Mouse (Mus musculus) forebrain, embryonic 13.5 days (tissue): ENCODE measurements around the gene Pdzd2. TPM values are rescaled to one million over a fixed set of nuclear protein-coding genes. Genes with fewer than 3 reads are reported as not detected.

Experiments
- ATAC-seq: fragments of 200-750 bp; cut with Nextera tagmentation; 2 replicates; pipeline ENCODE4 v1.8.0; 2017
- H3K27ac ChIP-seq: fragments of 300-500 bp; sonication (generic); 2 replicates; pipeline ENCODE4 v1.5.1; 2015; ENCODE audit warnings: inconsistent platforms, mild to moderate bottlenecking, moderate library complexity
- H3K27me3 ChIP-seq: fragments of 300-500 bp; sonication (generic); 2 replicates; pipeline ENCODE4 v1.6.1; 2015; ENCODE audit warnings: mild to moderate bottlenecking, inconsistent platforms
- H3K36me3 ChIP-seq: fragments of 300-500 bp; sonication (generic); 2 replicates; pipeline ENCODE4 v1.6.1; 2015; ENCODE audit warnings: mild to moderate bottlenecking, inconsistent platforms; ENCODE audit not compliant: poor library complexity, severe bottlenecking
- H3K4me1 ChIP-seq: fragments of 300-500 bp; sonication (generic); 2 replicates; pipeline ENCODE4 v1.6.1; 2015; ENCODE audit warnings: inconsistent platforms
- H3K4me2 ChIP-seq: fragments of 300-500 bp; sonication (generic); 2 replicates; pipeline ENCODE4 v1.6.1; 2015; ENCODE audit warnings: inconsistent platforms, mild to moderate bottlenecking, moderate library complexity
- H3K4me3 ChIP-seq: fragments of 300-500 bp; sonication (generic); 2 replicates; pipeline ENCODE4 v1.5.1; 2015; ENCODE audit warnings: mild to moderate bottlenecking, inconsistent platforms
- H3K9ac ChIP-seq: fragments of 300-500 bp; sonication (generic); 2 replicates; pipeline ENCODE4 v1.6.1; 2015; ENCODE audit warnings: mild to moderate bottlenecking, inconsistent platforms
- H3K9me3 ChIP-seq: fragments of 300-500 bp; sonication (generic); replicated peaks from 2 replicates; pipeline ENCODE4 v1.6.1; 2016; ENCODE audit warnings: inconsistent platforms
- WGBS: fragments of 180-500 bp; shearing (Covaris S2); methylation state at CpG from one replicate; pipeline ENCODE4 v1.1.7; 2015; 5-methylcytosine and 5-hydroxymethylcytosine counted together
- polyA plus RNA-seq: library from polyadenylated mRNA; unstranded; fragments of >200 nt; fragmentation: Nextera tagmentation; extraction: Ambion mirVana; gene quantifications from 2 replicates; pipeline ENCODE4 v1.2.1, GENCODE M21; 2015

Gene Pdzd2
- polyA plus RNA-seq, 1 experiment from 2014 or later, result 5.5 TPM

GRCm38 (mm10) chr15:12507523-12507922 is 232.2 kb downstream of the Pdzd2 start:
- no peak overlapping the region for H3K27ac ChIP-seq
- no peak for ATAC-seq
- 74% methylated on average over 4 of the region's 4 CpGs for WGBS

GRCm38 (mm10) chr15:12506514-12506913 is 233.2 kb downstream of the Pdzd2 start:
- Histone ChIP-seq H3K27ac (no peak overlapping the region), H3K4me3 (no peak overlapping the region), H3K4me1 (peaks cover 13% of the 10 kb centered on the region), H3K9ac (no peak overlapping the region), H3K9me3 (no peaks in the 10 kb centered on the region), H3K4me2 (no peak overlapping the region), H3K27me3 (no peaks in the 10 kb centered on the region), H3K36me3 (no peaks in the 10 kb centered on the region)
- WGBS, result 72% methylated on average over 10 of the region's 10 CpGs
- no peak for ATAC-seq

More at GRCm38 (mm10) chr15:12507523-12507922, 232.2 kb downstream of the Pdzd2 start:
- no peaks in the 10 kb centered on the region for H3K27me3 ChIP-seq
- no peak overlapping the region for H3K9ac ChIP-seq
- H3K36me3 ChIP-seq, result no peaks in the 10 kb centered on the region
- H3K4me1 ChIP-seq, result peaks cover 11% of the 10 kb centered on the region
- H3K4me2 ChIP-seq, result no peak overlapping the region
- H3K9me3 ChIP-seq, result no peaks in the 10 kb centered on the region
- H3K4me3 ChIP-seq, result no peak overlapping the region

GRCm38 (mm10) chr15:12506085-12506484 is 233.6 kb downstream of the Pdzd2 start:
- no peak overlapping the region for H3K9ac ChIP-seq
- H3K4me2 ChIP-seq, result no peak overlapping the region
- no peak overlapping the region for H3K27ac ChIP-seq
- no peaks in the 10 kb centered on the region for H3K36me3 ChIP-seq
- no peak overlapping the region for H3K4me3 ChIP-seq
- peaks cover 18% of the 10 kb centered on the region for H3K4me1 ChIP-seq
- H3K27me3 ChIP-seq, result no peaks in the 10 kb centered on the region
- WGBS, result 31% methylated on average over 4 of the region's 4 CpGs
- no peaks in the 10 kb centered on the region for H3K9me3 ChIP-seq
- 0 out of 2 replicates have a peak, but pooled peaks have one; percentile 16 for ATAC-seq

- WGBS, result 68% methylated on average over 11 of the region's 11 CpGs
- no peak overlapping the region for H3K27ac ChIP-seq
- no peak for ATAC-seq
Observed at GRCm38 (mm10) chr15:12505556-12505955, 234.2 kb downstream of the Pdzd2 start.

GRCm38 (mm10) chr15:12503907-12504306 is 235.8 kb downstream of the Pdzd2 start:
- H3K4me3 ChIP-seq, result no peak overlapping the region
- no peak for ATAC-seq
- no peaks in the 10 kb centered on the region for H3K27me3 ChIP-seq
- H3K27ac ChIP-seq, result no peak overlapping the region
- WGBS, result 94% methylated on average over 9 of the region's 9 CpGs
- no peak overlapping the region for H3K9ac ChIP-seq
- no peaks in the 10 kb centered on the region for H3K36me3 ChIP-seq
- peaks cover 24% of the 10 kb centered on the region for H3K4me1 ChIP-seq
- no peak overlapping the region for H3K4me2 ChIP-seq
- H3K9me3 ChIP-seq, result no peaks in the 10 kb centered on the region

More at GRCm38 (mm10) chr15:12505556-12505955, 234.2 kb downstream of the Pdzd2 start:
- Histone ChIP-seq H3K4me2 (no peak overlapping the region), H3K4me1 (peaks cover 23% of the 10 kb centered on the region), H3K27me3 (no peaks in the 10 kb centered on the region), H3K9me3 (no peaks in the 10 kb centered on the region), H3K9ac (no peak overlapping the region), H3K36me3 (no peaks in the 10 kb centered on the region), H3K4me3 (no peak overlapping the region)

GRCm38 (mm10) chr15:12501924-12502548 is 237.7 kb downstream of the Pdzd2 start:
- H3K4me3 ChIP-seq, result no peak overlapping the region
- no peak overlapping the region for H3K4me2 ChIP-seq
- H3K4me1 ChIP-seq, result peaks cover 24% of the 10 kb centered on the region
- no peak overlapping the region for H3K9ac ChIP-seq
- no peaks in the 10 kb centered on the region for H3K9me3 ChIP-seq
- no peaks in the 10 kb centered on the region for H3K27me3 ChIP-seq
- no peak for ATAC-seq
- no peaks in the 10 kb centered on the region for H3K36me3 ChIP-seq
- H3K27ac ChIP-seq, result no peak overlapping the region
- WGBS, result 61% methylated on average over 13 of the region's 13 CpGs

GRCm38 (mm10) chr15:12500674-12501073 is 239.1 kb downstream of the Pdzd2 start:
- ATAC-seq, result no peak
- WGBS, result 53% methylated on average over 4 of the region's 4 CpGs
- Histone ChIP-seq H3K36me3 (no peaks in the 10 kb centered on the region), H3K9ac (no peak overlapping the region), H3K9me3 (no peaks in the 10 kb centered on the region), H3K27me3 (no peaks in the 10 kb centered on the region), H3K27ac (no peak overlapping the region), H3K4me1 (peaks cover 12% of the 10 kb centered on the region; the same call in 1 of the 2 replicates), H3K4me2 (no peak overlapping the region), H3K4me3 (no peak overlapping the region)

GRCm38 (mm10) chr15:12494084-12494483 is 245.6 kb downstream of the Pdzd2 start:
- Histone ChIP-seq H3K4me1 (peaks cover 13% of the 10 kb centered on the region), H3K4me2 (no peak overlapping the region), H3K27me3 (no peaks in the 10 kb centered on the region), H3K27ac (no peak overlapping the region), H3K9ac (no peak overlapping the region), H3K9me3 (no peaks in the 10 kb centered on the region), H3K4me3 (no peak overlapping the region), H3K36me3 (no peaks in the 10 kb centered on the region)
- ATAC-seq, result no peak

- no peak overlapping the region for H3K4me2 ChIP-seq
- peaks cover 13% of the 10 kb centered on the region for H3K4me1 ChIP-seq
- no peak overlapping the region for H3K4me3 ChIP-seq
- no peak overlapping the region for H3K27ac ChIP-seq
- H3K9ac ChIP-seq, result no peak overlapping the region
- no peaks in the 10 kb centered on the region for H3K36me3 ChIP-seq
- 64% methylated on average over 7 of the region's 7 CpGs for WGBS
- H3K27me3 ChIP-seq, result no peaks in the 10 kb centered on the region
- no peaks in the 10 kb centered on the region for H3K9me3 ChIP-seq
- no peak for ATAC-seq
Observed at GRCm38 (mm10) chr15:12493258-12493657, 246.5 kb downstream of the Pdzd2 start.

- H3K27me3 ChIP-seq, result no peaks in the 10 kb centered on the region
- no peak overlapping the region for H3K9ac ChIP-seq
- H3K4me3 ChIP-seq, result no peak overlapping the region
- 22% methylated on average over 3 of the region's 3 CpGs for WGBS
- no peaks in the 10 kb centered on the region for H3K36me3 ChIP-seq
- no peaks in the 10 kb centered on the region for H3K9me3 ChIP-seq
- no peak overlapping the region for H3K4me2 ChIP-seq
- H3K27ac ChIP-seq, result no peak overlapping the region
- H3K4me1 ChIP-seq, result peaks cover 13% of the 10 kb centered on the region
- peak; percentile 41 for ATAC-seq
Observed at GRCm38 (mm10) chr15:12490969-12491368, 248.8 kb downstream of the Pdzd2 start.

GRCm38 (mm10) chr15:12490527-12490926 is 249.2 kb downstream of the Pdzd2 start:
- 13% methylated on average over 7 of the region's 7 CpGs for WGBS
- peak; percentile 42 for ATAC-seq
- no peak overlapping the region for H3K27ac ChIP-seq

GRCm38 (mm10) chr15:12488316-12488715 is 251.4 kb downstream of the Pdzd2 start:
- WGBS, result 87% methylated on average over 2 of the region's 2 CpGs
- H3K9ac ChIP-seq, result no peak overlapping the region
- no peak overlapping the region for H3K27ac ChIP-seq
- H3K9me3 ChIP-seq, result no peaks in the 10 kb centered on the region
- no peak overlapping the region for H3K4me2 ChIP-seq
- peaks cover 13% of the 10 kb centered on the region for H3K4me1 ChIP-seq
- ATAC-seq, result no peak
- H3K36me3 ChIP-seq, result no peaks in the 10 kb centered on the region
- no peaks in the 10 kb centered on the region for H3K27me3 ChIP-seq
- no peak overlapping the region for H3K4me3 ChIP-seq

More at GRCm38 (mm10) chr15:12490527-12490926, 249.2 kb downstream of the Pdzd2 start:
- Histone ChIP-seq H3K4me3 (no peak overlapping the region), H3K27me3 (no peaks in the 10 kb centered on the region), H3K36me3 (no peaks in the 10 kb centered on the region), H3K4me1 (peaks cover 13% of the 10 kb centered on the region), H3K9ac (no peak overlapping the region), H3K9me3 (no peaks in the 10 kb centered on the region), H3K4me2 (no peak overlapping the region)

- WGBS, result 85% methylated on average over 5 of the region's 5 CpGs
- Histone ChIP-seq H3K9ac (no peak overlapping the region), H3K4me2 (no peak overlapping the region), H3K4me3 (no peak overlapping the region), H3K27me3 (no peaks in the 10 kb centered on the region), H3K9me3 (no peaks in the 10 kb centered on the region), H3K36me3 (no peaks in the 10 kb centered on the region), H3K4me1 (peaks cover 7% of the 10 kb centered on the region; the same call in 1 of the 2 replicates), H3K27ac (no peak overlapping the region)
- ATAC-seq, result no peak
Observed at GRCm38 (mm10) chr15:12481261-12481660, 258.5 kb downstream of the Pdzd2 start.
